Mouse (Mus musculus) testis, postnatal 10 days (tissue): ENCODE data around the gene Zfp980.
"Not testable (repeated sequence)": the region's sequence is repeated elsewhere in the genome, so short reads cannot be mapped to it uniquely, and the experiment has no call there.

ENCODE experiments used
- DNase-seq: peaks from one replicate; pipeline ENCODE4 v3.0.0; 2021; ENCODE audit warnings: low spot score

Zfp980 gene

DNA sequence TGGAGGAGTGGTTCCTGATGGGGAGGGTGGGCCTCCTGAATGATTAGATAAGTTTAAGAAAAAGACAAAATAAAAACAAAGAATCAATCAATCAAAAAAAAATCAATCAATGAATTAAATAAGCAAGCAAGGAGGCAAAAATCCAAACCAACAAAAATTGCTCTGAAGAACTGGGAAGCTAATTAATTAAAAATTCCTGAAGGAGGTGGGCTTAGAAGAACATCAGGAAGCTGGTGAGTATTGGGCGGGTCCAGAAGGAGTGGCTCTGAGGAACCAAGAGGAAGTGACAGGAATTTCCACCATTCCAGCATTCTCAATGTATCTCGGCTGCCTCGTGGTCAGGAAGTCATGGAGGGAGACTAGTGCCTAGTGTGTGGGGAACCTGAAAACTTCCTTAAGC, at the start of gene Zfp980:
Gene Zfp980, plus strand, starts transcription at position 301 of the 400 bp plus-strand sequence.
- DNase-seq = not testable (repeated sequence)

DNA sequence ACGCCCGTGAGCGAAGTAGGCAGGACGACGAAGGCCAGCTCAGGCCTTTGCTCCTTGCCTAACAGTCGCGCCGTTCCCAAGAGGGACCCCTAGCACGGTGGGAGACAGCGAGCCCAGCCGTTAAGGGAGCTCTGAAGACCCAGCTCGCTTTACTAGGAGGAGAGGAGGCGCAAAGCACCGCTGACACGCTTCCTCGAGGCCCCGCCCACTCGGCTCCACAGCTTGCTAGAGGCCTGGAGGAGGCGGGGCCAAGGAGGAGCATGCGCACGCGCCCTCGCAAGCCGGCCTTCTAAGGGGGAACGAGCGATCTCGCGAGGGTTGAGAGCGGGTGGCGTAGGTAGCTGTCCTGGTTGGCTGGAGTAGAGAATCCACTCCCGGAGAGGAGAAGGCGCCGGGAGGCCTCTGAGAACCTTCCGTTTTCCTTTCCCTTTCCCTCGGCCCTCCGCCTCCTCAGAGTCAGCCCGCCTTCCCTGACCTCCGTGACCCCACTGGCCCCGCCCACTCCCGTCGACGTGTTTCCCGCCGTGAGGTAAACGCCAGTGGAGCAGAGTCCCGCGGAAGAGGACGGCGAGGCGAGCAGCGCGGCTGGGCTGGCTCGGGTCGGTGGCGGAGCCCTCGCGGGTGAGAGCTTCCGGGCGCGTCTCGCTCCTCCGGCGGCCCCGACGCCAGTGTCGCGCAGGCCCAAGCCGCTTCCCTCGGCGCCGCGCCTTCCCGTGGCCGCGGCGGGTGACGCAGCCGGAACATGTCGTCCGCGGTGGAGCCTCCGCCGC, 29.9 kb upstream of the Zfp980 start:
- peak; percentile 70 for DNase-seq

DNA sequence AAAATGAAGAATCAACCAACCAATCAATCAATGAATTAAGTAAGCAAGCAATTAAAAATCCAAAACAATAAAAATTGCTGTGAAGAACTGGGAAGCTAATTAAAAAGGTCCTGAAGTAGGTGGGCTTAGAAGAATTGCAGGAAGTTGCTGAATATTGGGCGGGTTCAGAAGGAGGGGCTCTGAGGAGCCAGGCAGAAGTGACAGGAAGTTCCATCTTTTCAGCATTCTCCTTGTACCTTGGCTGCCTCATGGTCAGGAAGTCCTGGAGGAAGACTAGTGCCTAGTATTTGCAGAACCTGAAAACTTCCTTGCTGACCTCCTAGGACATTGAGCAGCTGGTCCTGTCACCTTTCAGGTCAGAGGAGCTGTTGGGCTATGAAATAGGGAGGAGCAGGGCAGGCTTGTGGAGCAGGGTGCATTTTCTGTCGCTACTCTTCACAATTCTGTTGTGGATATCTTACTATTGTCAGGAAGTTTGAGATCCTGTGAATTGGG, 3.8 kb downstream of the Zfp980 start:
- DNase-seq = not testable (repeated sequence)

DNA sequence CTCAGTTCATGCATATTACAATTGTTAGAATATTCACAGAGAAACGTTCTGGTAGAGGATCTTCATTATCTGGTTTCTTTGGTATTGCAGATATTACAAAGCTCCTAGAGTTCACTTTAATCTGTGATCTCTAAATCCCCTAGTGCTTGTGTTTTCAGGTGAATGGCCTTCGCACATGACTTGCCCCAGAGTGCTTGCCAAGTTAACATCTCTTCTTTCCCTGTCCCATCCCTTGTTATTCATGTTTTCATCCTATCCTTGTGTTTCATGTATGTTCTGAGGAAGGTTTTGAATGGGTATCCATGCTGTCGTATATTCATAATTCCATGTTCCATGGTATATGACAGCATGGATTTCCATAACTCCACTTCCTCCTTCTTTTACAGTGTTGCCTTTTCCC, 9.7 kb downstream of the Zfp980 start:
- peak; percentile 45 for DNase-seq

DNA sequence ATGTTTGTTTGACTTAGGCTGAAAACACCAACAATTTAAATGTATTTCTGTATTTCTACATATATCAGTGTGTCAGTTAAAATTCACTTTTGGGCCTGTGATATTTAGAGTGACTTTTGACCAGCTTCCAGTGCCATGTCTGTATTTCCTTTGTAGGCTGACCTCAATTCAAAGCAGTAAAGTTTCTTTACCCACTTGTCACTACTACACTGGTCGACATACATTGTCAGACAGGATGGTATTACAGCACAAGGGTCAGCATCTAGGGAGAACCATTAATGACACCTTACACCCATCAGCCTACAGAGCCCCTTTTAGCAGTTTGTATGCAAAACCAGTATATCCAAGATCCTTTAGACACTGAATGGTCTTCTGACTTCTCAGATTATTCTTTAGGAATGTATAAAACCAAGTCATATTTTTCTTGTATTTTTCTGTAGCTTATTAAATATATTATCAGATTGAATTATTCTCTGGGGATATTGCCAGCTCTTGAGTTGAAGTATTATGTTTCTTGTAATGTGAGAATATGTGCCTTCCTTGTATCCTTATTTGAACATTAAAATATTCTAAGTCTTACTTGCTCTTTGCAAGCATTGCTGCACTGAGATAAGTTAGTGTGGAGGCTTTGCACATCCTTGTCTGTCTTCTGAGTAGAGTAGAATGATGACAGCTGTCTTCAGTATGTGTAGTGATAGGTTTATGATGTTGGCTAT, 10.3 kb downstream of the Zfp980 start:
- not testable (repeated sequence) for DNase-seq

DNA sequence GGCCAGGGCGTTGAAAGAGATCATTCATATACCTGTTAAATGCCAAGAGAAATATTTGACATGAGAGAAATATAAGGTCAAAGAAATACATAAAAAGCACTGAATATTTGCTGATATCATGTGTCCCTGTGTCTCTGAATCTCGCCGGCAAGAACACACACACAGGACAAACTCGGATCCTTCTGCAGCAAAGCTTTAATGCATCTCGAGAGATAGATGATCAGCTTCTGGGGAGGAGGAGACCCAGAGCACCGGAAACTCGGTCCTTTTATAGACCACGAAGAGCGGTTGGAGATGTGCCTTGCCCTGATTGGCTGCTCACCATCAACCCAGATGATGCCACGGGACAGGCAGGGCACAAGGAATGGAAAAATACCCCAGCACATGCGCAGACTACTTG, 11.5 kb downstream of the Zfp980 start:
- not testable (repeated sequence) for DNase-seq

DNA sequence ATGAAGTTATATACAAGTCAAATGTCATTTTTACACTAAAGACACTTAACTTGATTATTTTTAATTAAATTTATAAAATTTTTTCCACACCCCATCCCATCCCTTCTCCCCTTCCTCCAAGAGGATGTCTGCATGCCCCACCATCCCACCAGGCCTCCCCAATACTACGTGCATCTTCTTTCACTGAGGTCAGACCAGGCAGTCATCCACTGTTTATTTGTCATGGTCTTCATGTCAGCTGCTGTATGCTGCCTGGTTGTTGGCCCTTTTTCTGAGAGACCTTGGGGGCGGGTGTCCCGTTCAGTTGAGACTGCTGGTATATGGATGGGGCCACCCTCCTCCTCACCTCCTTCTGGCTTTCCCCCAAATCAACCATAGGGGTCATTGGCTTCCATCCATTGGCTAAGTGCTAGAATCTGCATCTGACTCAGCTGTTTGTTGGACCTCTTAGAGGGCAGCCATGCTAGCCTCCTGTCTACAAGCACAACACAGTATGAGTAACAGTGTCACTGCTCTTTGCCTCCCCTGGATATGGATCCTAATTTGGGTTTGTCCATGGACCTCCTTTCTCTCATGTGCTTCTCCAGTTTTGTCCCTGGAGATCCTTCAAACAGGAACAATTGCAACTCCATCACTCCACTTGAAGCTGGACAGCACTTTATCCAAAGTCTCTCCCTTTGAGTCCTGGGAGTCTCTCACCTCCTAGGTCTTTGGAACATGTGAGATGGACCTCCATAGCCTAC, 12.7 kb downstream of the Zfp980 start:
- DNase-seq = not testable (repeated sequence)

DNA sequence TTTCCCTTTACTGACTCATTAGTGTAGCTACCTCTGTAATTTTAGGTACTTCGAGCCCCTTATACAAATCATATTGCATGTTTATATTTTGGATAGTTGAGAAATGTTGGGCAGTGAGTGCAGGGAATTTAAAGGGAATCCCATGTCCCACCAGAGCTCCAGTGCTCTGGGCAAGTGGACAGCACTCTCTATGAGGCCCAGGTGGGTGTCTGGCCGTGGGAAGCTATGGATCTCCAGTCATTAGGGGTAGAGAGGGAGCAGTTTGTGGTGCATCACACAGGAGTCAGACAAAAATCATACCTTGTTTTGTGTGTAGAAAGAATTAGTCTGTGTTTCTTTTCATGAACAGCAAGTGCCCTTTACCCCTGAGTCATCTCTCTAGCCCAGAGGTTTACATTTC, 15.6 kb downstream of the Zfp980 start:
- not testable (repeated sequence) for DNase-seq

DNA sequence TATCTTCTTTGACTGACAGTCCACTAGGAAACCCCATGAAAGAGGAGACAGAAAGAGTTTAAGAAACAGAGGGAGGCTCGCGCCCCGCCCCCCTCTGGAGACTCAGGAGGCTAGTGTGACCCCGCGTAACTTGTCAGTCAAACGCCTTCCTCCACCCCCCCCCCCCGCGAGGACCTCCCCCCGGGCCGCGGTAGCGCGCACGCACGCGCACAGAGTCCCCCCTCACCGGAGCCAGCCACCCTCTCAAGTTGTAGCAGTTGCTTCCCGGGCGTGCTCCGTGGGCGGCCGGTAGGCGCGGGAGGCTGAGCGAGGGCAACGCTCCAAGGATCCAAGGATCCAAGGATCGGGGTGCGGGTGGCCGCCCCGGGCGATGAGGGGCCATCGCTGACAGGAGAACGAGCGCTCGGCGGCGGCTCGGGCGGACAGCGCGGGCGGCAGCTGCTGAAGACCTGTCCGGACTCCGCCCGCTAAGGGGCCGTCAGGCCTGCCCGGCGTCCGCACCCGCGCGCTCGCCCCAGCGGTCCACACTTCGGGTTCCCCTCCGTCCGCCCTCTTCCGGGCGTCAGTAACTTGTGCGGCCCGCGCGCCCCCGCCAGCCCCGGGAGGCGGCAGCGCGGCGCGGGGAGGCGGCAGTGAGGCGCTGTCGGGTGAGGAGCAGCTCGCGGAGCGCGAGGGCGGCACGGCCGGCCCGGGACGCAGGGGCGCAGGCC, 74.6 kb downstream of the Zfp980 start:
- DNase-seq = peak; percentile 53

DNA sequence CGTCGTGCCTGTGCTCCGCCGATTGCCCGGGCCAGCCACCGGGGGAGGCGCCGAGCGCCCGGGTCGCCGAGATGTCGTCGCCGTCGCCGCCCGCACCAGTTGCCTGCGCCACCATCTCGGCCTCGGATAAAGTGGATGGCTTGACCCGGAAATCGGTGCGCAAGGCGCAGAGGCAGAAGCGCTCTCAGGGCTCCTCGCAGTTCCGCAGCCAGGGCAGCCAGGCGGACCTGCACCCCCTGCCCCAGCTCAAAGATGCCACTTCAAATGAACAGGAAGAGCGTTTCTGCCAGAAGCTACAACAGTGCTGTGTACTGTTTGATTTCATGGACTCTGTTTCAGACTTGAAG, 75.1 kb downstream of the Zfp980 start:
- not testable (repeated sequence) for DNase-seq
